Mouse (Mus musculus) CH12.LX (cell line): ENCODE results near the gene Olfr576. TPM values are rescaled to one million over a fixed set of nuclear protein-coding genes. Genes with fewer than 3 reads are reported as not detected.

ENCODE experiments used
- DNase-seq: peaks from one replicate; pipeline ENCODE4 v3.0.0-alpha.2; 2013; ENCODE audit errors: extremely low read depth
- H3K27ac ChIP-seq: 2 replicates; pipeline ENCODE4 v1.5.1; 2012; ENCODE audit warnings: low read depth, mild to moderate bottlenecking, control low read depth, moderate library complexity; ENCODE audit not compliant: insufficient read depth
- H3K27me3 ChIP-seq: replicated peaks from 2 replicates; pipeline ENCODE3; 2012; ENCODE audit warnings: inconsistent platforms
- H3K36me3 ChIP-seq, 2 experiments: replicated peaks in 1 of 2; 2 replicates each; pipeline versions ENCODE3 to v1.6.1; 2012; ENCODE audit warnings: inconsistent platforms in 1 of 2, low read length in 1 of 2, mild to moderate bottlenecking in 1 of 2, mixed read lengths in 1 of 2, moderate library complexity in 1 of 2; ENCODE audit not compliant: control insufficient read depth in 1 of 2, insufficient read depth in 1 of 2
- H3K4me1 ChIP-seq, 2 experiments: 2 replicates each; pipeline ENCODE4 v1.6.1; 2012; ENCODE audit warnings: inconsistent platforms in 1 of 2, moderate library complexity in 1 of 2; ENCODE audit not compliant: insufficient read depth in 2 of 2, control insufficient read depth in 1 of 2
- H3K4me2 ChIP-seq: 2 replicates; pipeline ENCODE4 v1.6.1; 2012; ENCODE audit warnings: low read depth, mild to moderate bottlenecking, control low read depth; ENCODE audit not compliant: poor library complexity, insufficient read depth, severe bottlenecking
- H3K4me3 ChIP-seq, 3 experiments: fragments of 150-350 bp in 1 of 3; sonication (generic) in 1 of 3; replicated peaks in 1 of 3; 2 replicates each; pipeline versions ENCODE3 to v1.5.1; 2011 to 2012; ENCODE audit warnings: low read depth in 2 of 3, low read length in 2 of 3, mild to moderate bottlenecking in 2 of 3, moderate library complexity in 2 of 3, control low read depth in 1 of 3, improper control_type of control experiment in 1 of 3, inconsistent platforms in 1 of 3, mixed read lengths in 1 of 3; ENCODE audit not compliant: poor library complexity in 1 of 3
- H3K79me2 ChIP-seq: replicated peaks from 2 replicates; pipeline ENCODE4 v1.6.1; 2012; ENCODE audit warnings: mild to moderate bottlenecking, moderate library complexity; ENCODE audit not compliant: control insufficient read depth, poor library complexity, insufficient read depth, severe bottlenecking; ENCODE audit errors: extremely low read depth
- H3K9ac ChIP-seq: 2 replicates; pipeline ENCODE4 v1.6.1; 2012; ENCODE audit warnings: low read depth, mild to moderate bottlenecking, control low read depth, moderate library complexity; ENCODE audit not compliant: insufficient read depth
- H3K9me3 ChIP-seq: replicated peaks from 2 replicates; pipeline ENCODE3; 2012; ENCODE audit warnings: low read length, inconsistent platforms, mixed read lengths
- CTCF ChIP-seq, 2 experiments: IDR thresholded peaks in 1 of 2; conservative IDR thresholded peaks in 1 of 2; 2 replicates each; pipeline ENCODE4 v1.5.1; 2011 to 2012; ENCODE audit warnings: low read depth in 2 of 2, low read length in 2 of 2, improper control_type of control experiment in 1 of 2, inconsistent platforms in 1 of 2, mild to moderate bottlenecking in 1 of 2, moderate library complexity in 1 of 2
- E2F4 ChIP-seq: IDR thresholded peaks from 2 replicates; pipeline ENCODE4 v1.6.1; 2011; ENCODE audit warnings: low read depth, low read length, improper control_type of control experiment; ENCODE audit not compliant: insufficient replicate concordance
- ETS1 ChIP-seq: conservative IDR thresholded peaks from 2 replicates; pipeline ENCODE4 v1.6.1; 2012; ENCODE audit warnings: low read depth, mild to moderate bottlenecking, inconsistent platforms, low read length, improper control_type of control experiment, moderate library complexity
- HCFC1 ChIP-seq: IDR thresholded peaks from 2 replicates; pipeline ENCODE4 v1.6.1; 2012; ENCODE audit warnings: low read depth, mild to moderate bottlenecking, inconsistent platforms, low read length, improper control_type of control experiment
- MAX ChIP-seq: IDR thresholded peaks from 2 replicates; pipeline ENCODE4 v1.6.1; 2011; ENCODE audit warnings: low read length, improper control_type of control experiment
- MAZ ChIP-seq: IDR thresholded peaks from 2 replicates; pipeline ENCODE4 v1.6.1; 2012; ENCODE audit warnings: low read depth, mild to moderate bottlenecking, inconsistent platforms, low read length, improper control_type of control experiment, moderate library complexity
- MXI1 ChIP-seq: IDR thresholded peaks from 2 replicates; pipeline ENCODE4 v1.6.1; 2011; ENCODE audit warnings: mild to moderate bottlenecking, low read depth, low read length, improper control_type of control experiment
- MYC ChIP-seq: IDR thresholded peaks from 2 replicates; pipeline ENCODE4 v1.6.1; 2011; ENCODE audit warnings: low read depth, mild to moderate bottlenecking, improper control_type of control experiment, low read length
- NELFE ChIP-seq: IDR thresholded peaks from 2 replicates; pipeline ENCODE4 v1.6.1; 2011; ENCODE audit warnings: low read depth, low read length, improper control_type of control experiment
- NRF1 ChIP-seq: IDR thresholded peaks from 2 replicates; pipeline ENCODE4 v1.6.1; 2014; ENCODE audit warnings: low read depth, mild to moderate bottlenecking, inconsistent platforms, low read length, improper control_type of control experiment, moderate library complexity
- POLR2A ChIP-seq: IDR thresholded peaks from 2 replicates; pipeline ENCODE4 v1.6.1; 2011; ENCODE audit warnings: low read depth, mild to moderate bottlenecking, improper control_type of control experiment, low read length
- RAD21 ChIP-seq: IDR thresholded peaks from 2 replicates; pipeline ENCODE4 v1.6.1; 2011; ENCODE audit warnings: low read depth, mild to moderate bottlenecking, low read length, improper control_type of control experiment, moderate library complexity
- SIN3A ChIP-seq: IDR thresholded peaks from 2 replicates; pipeline ENCODE4 v1.6.1; 2012; ENCODE audit warnings: low read length, improper control_type of control experiment, inconsistent platforms
- UBTF ChIP-seq: IDR thresholded peaks from 2 replicates; pipeline ENCODE4 v1.6.1; 2012; ENCODE audit warnings: low read depth, mild to moderate bottlenecking, inconsistent platforms, low read length, improper control_type of control experiment, moderate library complexity
- ZC3H11A ChIP-seq: IDR thresholded peaks from 2 replicates; pipeline ENCODE4 v1.6.1; 2012; ENCODE audit warnings: low read depth, mild to moderate bottlenecking, inconsistent platforms, low read length, improper control_type of control experiment
- ZMIZ1 ChIP-seq: IDR thresholded peaks from 2 replicates; pipeline ENCODE4 v1.6.1; 2012; ENCODE audit warnings: low read depth, mild to moderate bottlenecking, inconsistent platforms, low read length, improper control_type of control experiment
- ZNF384 ChIP-seq: IDR thresholded peaks from 2 replicates; pipeline ENCODE4 v1.6.1; 2012; ENCODE audit warnings: low read depth, low read length, improper control_type of control experiment, inconsistent platforms
- dilution Hi-C: fragments of 300-500 bp; cut with MboI; formaldehyde crosslinking; loops from 2 replicates; pipeline ENCODE4 v1.14.3; 2020; ENCODE audit warnings: low sequenced_read_pairs; ENCODE audit not compliant: extremely low pct_unique_long_range_greater_than_20kb, extremely low pct_ligation_motif_present
- in situ Hi-C: fragments of 300-500 bp; cut with MboI; formaldehyde crosslinking; loops from 3 replicates; pipeline ENCODE4 v1.14.3; 2019; ENCODE audit warnings: low sequenced_read_pairs, low pct_ligation_motif_present, low pct_unique_long_range_greater_than_20kb, mixed read lengths
- polyA plus RNA-seq: library from polyadenylated mRNA; unstranded; fragments of >175 nt; gene quantifications from 2 replicates; pipeline ENCODE4 v1.2.1, GENCODE M21; 2012; ENCODE audit warnings: low read depth; ENCODE audit not compliant: insufficient read length
- total RNA-seq, 2 experiments: library from RNA; depleted of rRNA; stranded (reverse); fragments of 300-350 nt in 1 of 2; fragments of >200 nt in 1 of 2; gene quantifications; 2 replicates each; pipeline ENCODE4 v1.2.3; 2012 to 2014

The Olfr576 gene
- total and polyA plus RNA-seq, 3 experiments, result not detected

DNA sequence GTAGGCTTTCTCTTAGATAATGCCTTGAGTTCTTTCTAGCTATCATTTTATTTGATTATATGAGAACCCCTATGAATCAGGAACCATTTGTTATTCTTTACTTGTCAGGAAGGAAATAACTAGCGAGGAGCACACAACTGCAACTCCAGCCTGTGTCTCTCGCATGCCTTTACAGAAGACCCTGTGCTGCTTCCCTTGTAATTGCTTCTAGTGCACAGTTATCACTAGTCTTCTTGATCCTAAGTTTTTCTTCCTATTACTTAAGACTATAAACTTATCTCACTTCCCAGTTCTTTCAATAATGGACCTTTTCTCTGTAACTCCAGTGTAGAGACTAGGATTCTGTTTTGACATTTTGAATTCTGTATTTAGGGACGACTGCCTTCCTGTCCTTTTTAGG, 4.3 kb upstream of the Olfr576 start:
- Histone ChIP-seq H3K4me2 (no peak overlapping the region), H3K4me1 (no peaks in the 10 kb centered on the region), H3K9ac (no peak overlapping the region), H3K4me3 (no peak overlapping the region)
- in situ Hi-C loops, result no loop called here
- TF ChIP-seq UBTF, result no peak
- no peak for TF ChIP-seq E2F4
- TF ChIP-seq POLR2A, result no peak
- TF ChIP-seq MAX, result no peak
- no peak for TF ChIP-seq ZC3H11A
- TF ChIP-seq, all 38 proteins: peak for 0
- dilution Hi-C loops, result no loop called here
- no peaks in the 10 kb centered on the region for H3K36me3 ChIP-seq
- H3K79me2 ChIP-seq, result no peaks in the 10 kb centered on the region
- no peak overlapping the region for H3K27ac ChIP-seq
- H3K27me3 ChIP-seq, result no peaks in the 10 kb centered on the region
- no peaks in the 10 kb centered on the region for H3K9me3 ChIP-seq
- DNase-seq, result no peak

DNA sequence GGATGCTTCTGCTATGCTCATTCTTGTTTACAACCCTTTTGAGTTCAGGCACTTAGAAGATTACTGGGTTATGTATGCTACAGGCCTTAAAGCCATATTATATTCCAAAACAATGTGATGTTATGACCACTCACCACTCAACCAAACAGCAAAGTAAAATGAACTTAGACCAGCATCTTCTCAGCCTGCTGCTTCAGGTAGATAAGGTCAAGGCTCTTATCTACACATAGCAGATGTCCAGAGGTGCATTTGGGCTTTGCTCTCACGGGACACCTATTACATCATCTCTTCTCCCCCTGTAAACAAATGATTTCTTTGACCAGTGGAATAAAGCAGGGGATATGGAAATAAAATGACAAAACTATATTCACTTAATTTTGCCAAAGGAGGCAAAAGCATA, 3.9 kb upstream of the Olfr576 start, which contains the start of gene Olfr575:
Gene Olfr575, minus strand, starts transcription at position 183 of the 400 bp plus-strand sequence.
- dilution Hi-C loops, result no loop called here
- Histone ChIP-seq H3K27me3 (no peaks in the 10 kb centered on the region), H3K27ac (no peak within 1 kb of the TSS), H3K4me2 (no peak within 1 kb of the TSS; the same call in 1 of the 2 replicates), H3K9ac (no peak within 1 kb of the TSS), H3K79me2 (no peaks in the 10 kb centered on the region), H3K4me3 (no peak within 1 kb of the TSS), H3K9me3 (no peaks in the 10 kb centered on the region), H3K4me1 (no peaks in the 10 kb centered on the region)
- in situ Hi-C loops, result no loop called here
- TF ChIP-seq NELFE (no peak), NRF1 (no peak), ETS1 (no peak), MYC (no peak), ZNF384 (no peak), RAD21 (no peak), ZMIZ1 (no peak), CTCF (conservative IDR thresholded peaks at IDR 0.05 in 1 of 2, IDR thresholded peaks at IDR 0.05 in 1 of 2; ENCODE audit: low read depth in 2 of 2, low read length in 2 of 2) (no peak), SIN3A (no peak), MAZ (no peak), HCFC1 (no peak), MXI1 (no peak)
- TF ChIP-seq, all 38 proteins: peak for 0
- H3K36me3 ChIP-seq, result no peaks in the 10 kb centered on the region
- DNase-seq, result no peak
